Mouse (Mus musculus): Measurements from ENCODE around the gene Inpp5k. TPM values are rescaled to one million over a fixed set of nuclear protein-coding genes. Genes with fewer than 3 reads are reported as not detected.
"Not testable (repeated sequence)": the region's sequence is repeated elsewhere in the genome, so short reads cannot be mapped to it uniquely, and the experiment has no call there.

Inpp5k gene
- polyA plus RNA-seq, 1 experiment from 2014 or later, result 28.4 TPM

GRCm38 (mm10) chr11:75595816-75596215 lies 35.0 kb upstream of the Inpp5k start:
- Histone ChIP-seq H3K36me3 (peaks cover 70% of the 10 kb centered on the region), H3K9me3 (no peaks in the 10 kb centered on the region), H3K27me3 (no peaks in the 10 kb centered on the region), H3K9ac (replicated peaks) (no peak overlapping the region), H3K4me3 (no peak overlapping the region), H3K4me1 (no peaks in the 10 kb centered on the region), H3K4me2 (replicated peaks) (no peak overlapping the region), H3K27ac (replicated peaks) (no peak overlapping the region)
- 59% methylated on average over 7 of the region's 7 CpGs for WGBS
- no peak for ATAC-seq (ENCODE audit: low FRiP score, low read depth)

- no peak overlapping the region for H3K4me3 ChIP-seq
- no peak overlapping the region for H3K27ac ChIP-seq (replicated peaks)
- H3K4me2 ChIP-seq (replicated peaks), result no peak overlapping the region
- no peaks in the 10 kb centered on the region for H3K4me1 ChIP-seq
- WGBS, result 95% methylated on average over 3 of the region's 3 CpGs
- H3K27me3 ChIP-seq, result no peaks in the 10 kb centered on the region
- no peak for ATAC-seq (ENCODE audit: low FRiP score, low read depth)
- no peak overlapping the region for H3K9ac ChIP-seq (replicated peaks)
- H3K36me3 ChIP-seq, result peaks cover 79% of the 10 kb centered on the region
- H3K9me3 ChIP-seq, result no peaks in the 10 kb centered on the region
These were observed 34.0 kb upstream of the Inpp5k start for GRCm38 (mm10) chr11:75596726-75597255.

- Histone ChIP-seq H3K9ac (replicated peaks) (no peak overlapping the region), H3K27ac (replicated peaks) (no peak overlapping the region), H3K36me3 (peaks cover 78% of the 10 kb centered on the region), H3K4me2 (replicated peaks) (no peak overlapping the region), H3K27me3 (no peaks in the 10 kb centered on the region), H3K4me3 (no peak overlapping the region), H3K4me1 (no peaks in the 10 kb centered on the region), H3K9me3 (no peaks in the 10 kb centered on the region)
- 90% methylated on average over 6 of the region's 6 CpGs for WGBS
- no peak for ATAC-seq (ENCODE audit: low FRiP score, low read depth)
These were observed 32.8 kb upstream of the Inpp5k start for GRCm38 (mm10) chr11:75598004-75598403.

GRCm38 (mm10) chr11:75599802-75600201 lies 31.0 kb upstream of the Inpp5k start:
- peaks cover 76% of the 10 kb centered on the region for H3K36me3 ChIP-seq
- H3K9ac ChIP-seq (replicated peaks); H3K27ac ChIP-seq (replicated peaks); H3K4me3 ChIP-seq; H3K27me3 ChIP-seq; ATAC-seq (ENCODE audit: low FRiP score, low read depth); H3K9me3 ChIP-seq; H3K4me1 ChIP-seq; H3K4me2 ChIP-seq (replicated peaks): not testable (repeated sequence)
- 95% methylated on average over 17 of the region's 17 CpGs for WGBS

- Histone ChIP-seq H3K27me3 (no peaks in the 10 kb centered on the region), H3K9me3 (no peaks in the 10 kb centered on the region), H3K27ac (replicated peaks) (no peak overlapping the region), H3K4me2 (replicated peaks) (no peak overlapping the region), H3K36me3 (peaks cover 85% of the 10 kb centered on the region), H3K9ac (replicated peaks) (no peak overlapping the region), H3K4me3 (no peak overlapping the region), H3K4me1 (no peaks in the 10 kb centered on the region)
- no peak for ATAC-seq (ENCODE audit: low FRiP score, low read depth)
- whole genome bisulfite sequencing, result 92% methylated on average over 5 of the region's 5 CpGs
These were observed 26.0 kb upstream of the Inpp5k start for GRCm38 (mm10) chr11:75604826-75605225.

- WGBS, result 53% methylated on average over 1 of the region's 1 CpGs
- no peak for ATAC-seq (ENCODE audit: low FRiP score, low read depth)
- peaks cover 85% of the 10 kb centered on the region for H3K36me3 ChIP-seq
These were observed 25.5 kb upstream of the Inpp5k start for GRCm38 (mm10) chr11:75605318-75605717.

GRCm38 (mm10) chr11:75608776-75609175 lies 22.0 kb upstream of the Inpp5k start:
- peaks cover 83% of the 10 kb centered on the region for H3K36me3 ChIP-seq
- no peaks in the 10 kb centered on the region for H3K27me3 ChIP-seq
- H3K27ac ChIP-seq (replicated peaks), result no peak overlapping the region
- H3K4me3 ChIP-seq, result no peak overlapping the region
- no peak overlapping the region for H3K9ac ChIP-seq (replicated peaks)
- no peaks in the 10 kb centered on the region for H3K9me3 ChIP-seq
- no peaks in the 10 kb centered on the region for H3K4me1 ChIP-seq
- no peak overlapping the region for H3K4me2 ChIP-seq (replicated peaks)
- 95% methylated on average over 5 of the region's 5 CpGs for WGBS
- no peak for ATAC-seq (ENCODE audit: low FRiP score, low read depth)

More at GRCm38 (mm10) chr11:75605318-75605717, 25.5 kb upstream of the Inpp5k start:
- no peaks in the 10 kb centered on the region for H3K27me3 ChIP-seq
- no peak overlapping the region for H3K4me2 ChIP-seq (replicated peaks)
- no peak overlapping the region for H3K27ac ChIP-seq (replicated peaks)
- no peak overlapping the region for H3K9ac ChIP-seq (replicated peaks)
- H3K4me3 ChIP-seq, result no peak overlapping the region
- H3K4me1 ChIP-seq, result no peaks in the 10 kb centered on the region
- H3K9me3 ChIP-seq, result no peaks in the 10 kb centered on the region

- no peak overlapping the region for H3K4me3 ChIP-seq
- 90% methylated on average over 2 of the region's 2 CpGs for WGBS
- peaks cover 81% of the 10 kb centered on the region for H3K36me3 ChIP-seq
- no peaks in the 10 kb centered on the region for H3K4me1 ChIP-seq
- no peak overlapping the region for H3K9ac ChIP-seq (replicated peaks)
- H3K27me3 ChIP-seq, result no peaks in the 10 kb centered on the region
- H3K9me3 ChIP-seq, result no peaks in the 10 kb centered on the region
- no peak overlapping the region for H3K27ac ChIP-seq (replicated peaks)
- H3K4me2 ChIP-seq (replicated peaks), result no peak overlapping the region
- ATAC-seq (ENCODE audit: low FRiP score, low read depth), result no peak
These were observed 20.8 kb upstream of the Inpp5k start for GRCm38 (mm10) chr11:75610021-75610420.

GRCm38 (mm10) chr11:75614769-75615168 lies 16.0 kb upstream of the Inpp5k start:
- 93% methylated on average over 1 of the region's 1 CpGs for WGBS
- ATAC-seq (ENCODE audit: low FRiP score, low read depth), result no peak
- Histone ChIP-seq H3K4me3 (no peak overlapping the region), H3K36me3 (peaks cover 73% of the 10 kb centered on the region), H3K9me3 (no peaks in the 10 kb centered on the region), H3K9ac (replicated peaks) (no peak overlapping the region), H3K4me1 (no peaks in the 10 kb centered on the region), H3K4me2 (replicated peaks) (no peak overlapping the region), H3K27me3 (no peaks in the 10 kb centered on the region), H3K27ac (replicated peaks) (no peak overlapping the region)

GRCm38 (mm10) chr11:75615556-75615955 lies 15.2 kb upstream of the Inpp5k start:
- no peak overlapping the region for H3K4me2 ChIP-seq (replicated peaks)
- H3K36me3 ChIP-seq, result peaks cover 73% of the 10 kb centered on the region
- no peaks in the 10 kb centered on the region for H3K27me3 ChIP-seq
- 86% methylated on average over 2 of the region's 2 CpGs for WGBS
- H3K9ac ChIP-seq (replicated peaks), result no peak overlapping the region
- ATAC-seq (ENCODE audit: low FRiP score, low read depth), result no peak
- no peak overlapping the region for H3K27ac ChIP-seq (replicated peaks)
- H3K4me1 ChIP-seq, result no peaks in the 10 kb centered on the region
- H3K4me3 ChIP-seq, result no peak overlapping the region
- no peaks in the 10 kb centered on the region for H3K9me3 ChIP-seq

- Histone ChIP-seq H3K4me3 (no peak overlapping the region), H3K27me3 (no peaks in the 10 kb centered on the region), H3K27ac (replicated peaks) (no peak overlapping the region), H3K4me1 (no peaks in the 10 kb centered on the region), H3K4me2 (replicated peaks) (no peak overlapping the region), H3K9me3 (no peaks in the 10 kb centered on the region), H3K9ac (replicated peaks) (no peak overlapping the region), H3K36me3 (peaks cover 63% of the 10 kb centered on the region)
- ATAC-seq (ENCODE audit: low FRiP score, low read depth), result no peak
- WGBS, result 81% methylated on average over 5 of the region's 5 CpGs
These were observed 11.7 kb upstream of the Inpp5k start for GRCm38 (mm10) chr11:75619133-75619532.

GRCm38 (mm10) chr11:75620136-75620780 lies 10.5 kb upstream of the Inpp5k start:
- WGBS, result 93% methylated on average over 12 of the region's 12 CpGs
- no peak overlapping the region for H3K4me2 ChIP-seq (replicated peaks)
- no peaks in the 10 kb centered on the region for H3K4me1 ChIP-seq
- no peak for ATAC-seq (ENCODE audit: low FRiP score, low read depth)
- peaks cover 65% of the 10 kb centered on the region for H3K36me3 ChIP-seq
- no peak overlapping the region for H3K4me3 ChIP-seq
- no peaks in the 10 kb centered on the region for H3K27me3 ChIP-seq
- no peaks in the 10 kb centered on the region for H3K9me3 ChIP-seq
- 0 out of 2 replicates have a peak overlapping the region, but pooled peaks have one; percentile 7 for H3K9ac ChIP-seq (replicated peaks)
- H3K27ac ChIP-seq (replicated peaks), result no peak overlapping the region

- 88% methylated on average over 2 of the region's 2 CpGs for WGBS
- Histone ChIP-seq H3K36me3 (peaks cover 71% of the 10 kb centered on the region), H3K27ac (replicated peaks) (no peak overlapping the region), H3K9me3 (no peaks in the 10 kb centered on the region), H3K4me1 (no peaks in the 10 kb centered on the region), H3K4me2 (replicated peaks) (no peak overlapping the region), H3K4me3 (no peak overlapping the region), H3K27me3 (no peaks in the 10 kb centered on the region), H3K9ac (replicated peaks) (no peak overlapping the region)
- no peak for ATAC-seq (ENCODE audit: low FRiP score, low read depth)
These were observed 9.4 kb upstream of the Inpp5k start for GRCm38 (mm10) chr11:75621426-75621825.

Measured in midbrain, embryonic 12.5 days (tissue).